Mouse (Mus musculus): ENCODE measurements around the gene Dkkl1.

DNA sequence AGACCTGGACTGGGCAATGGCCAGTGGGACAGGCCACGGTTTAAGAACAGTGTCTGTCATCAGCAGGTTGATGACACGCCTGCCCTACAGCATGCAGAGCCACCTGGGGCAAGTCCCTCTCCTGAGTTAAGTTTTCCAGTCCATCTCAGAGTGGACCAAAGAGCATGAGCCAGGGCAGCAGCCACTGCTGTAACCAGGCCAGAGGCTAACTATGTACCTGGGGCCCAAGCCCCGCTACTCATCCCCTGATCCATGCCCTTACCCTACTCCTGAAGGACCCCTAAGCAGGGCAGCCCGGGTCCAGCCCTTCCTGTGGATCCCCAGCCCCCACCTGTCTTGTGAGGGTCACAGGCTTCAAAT lies 15.8 kb downstream of the Dkkl1 start:
- TF ChIP-seq CTCF (conservative IDR thresholded peaks at IDR 0.05; ENCODE audit: low read length): no peak
- no peak for TF ChIP-seq POU5F1 (IDR thresholded peaks at IDR 0.05; ENCODE audit: borderline replicate concordance, low read length)
- no peak for TF ChIP-seq NANOG (IDR thresholded peaks at IDR 0.05; ENCODE audit: borderline replicate concordance, low read length)
